Mouse (Mus musculus) liver, embryonic 16.5 days (tissue): ENCODE data around the gene Snrpb. TPM values are rescaled to one million over a fixed set of nuclear protein-coding genes. Genes with fewer than 3 reads are reported as not detected.

ENCODE experiments used
- polyA plus RNA-seq: library from polyadenylated mRNA; unstranded; fragments of >200 nt; fragmentation: Nextera tagmentation; extraction: Ambion mirVana; gene quantifications from 2 replicates; pipeline ENCODE4 v1.2.1, GENCODE M21; 2015

Snrpb gene
- polyA plus RNA-seq, 1 experiment from 2014 or later = 231 TPM

Other genes with a start within 250 kb of the Snrpb start
- not detected in 2 replicates for gene Tgm3, start 167.1 kb downstream of the Snrpb start, polyA plus RNA-seq
- gene Tgm6, start 67.0 kb downstream of the Snrpb start, polyA plus RNA-seq = not detected in 2 replicates
- 0.04 and 0.11 TPM in 2 replicates for gene Tmc2, start 15.8 kb upstream of the Snrpb start, polyA plus RNA-seq
- 120 and 130 TPM in 2 replicates for gene Nop56, start 95.0 kb upstream of the Snrpb start, polyA plus RNA-seq
- 106 and 108 TPM in 2 replicates for gene Idh3b, start 105.1 kb upstream of the Snrpb start, polyA plus RNA-seq
- gene Ebf4, start 115.8 kb upstream of the Snrpb start, polyA plus RNA-seq = 0.05 TPM in 2 replicates
- gene Cpxm1, start 218.2 kb upstream of the Snrpb start, polyA plus RNA-seq = 2.5 and 5.0 TPM in 2 replicates
- gene Gm28372, start 225.8 kb upstream of the Snrpb start, polyA plus RNA-seq = not detected in 2 replicates
- not detected in 2 replicates for gene 1700020A23Rik, start 225.9 kb upstream of the Snrpb start, polyA plus RNA-seq
- gene Tmem239, start 227.1 kb upstream of the Snrpb start, polyA plus RNA-seq = not detected in 2 replicates
- gene Vps16, start 244.9 kb upstream of the Snrpb start, polyA plus RNA-seq = 33.0 and 39.3 TPM in 2 replicates
- gene Pced1a, start 245.3 kb upstream of the Snrpb start, polyA plus RNA-seq = 3.2 and 3.8 TPM in 2 replicates